Comparison of ENCODE assay signal across 14 mouse cellular contexts in genomic region chr19:46358381-46358780, GRCm38 (mm10). TPM values are rescaled to one million over a fixed set of nuclear protein-coding genes. Genes with fewer than 3 reads are reported as not detected.
DNase-seq lines count a peak whose midpoint lies in the region; ATAC-seq and TF ChIP-seq lines count a peak whose summit lies in the region.
"Had no signal": no experiment of that assay in that cellular context is flagged by ENCODE, and none has a peak within 500 bp of the region (broad histone marks: within the 10 kb centered on the region; RNA-seq: fewer than 3 reads in every experiment).

No protein-coding gene starts in this region.

- no peaks in the 10 kb centered on the region for H3K9me3 ChIP-seq in heart, embryonic 15.5 days (replicated peaks)
- no peaks in the 10 kb centered on the region for H3K9me3 ChIP-seq in midbrain, embryonic 13.5 days
- no peaks in the 10 kb centered on the region for H3K9me3 ChIP-seq in midbrain, postnatal 0 days (ENCODE audit: low read length)
- no peaks in the 10 kb centered on the region for H3K9me3 ChIP-seq in liver, embryonic 13.5 days (replicated peaks)

- WGBS in heart, embryonic 15.5 days: 55% methylated on average over 4 of the region's 4 CpGs
- WGBS in midbrain, embryonic 13.5 days: 61% methylated on average over 4 of the region's 4 CpGs
- 66% methylated on average over 4 of the region's 4 CpGs for WGBS in midbrain, postnatal 0 days
- WGBS in liver, embryonic 13.5 days (ENCODE audit: insufficient replicate concordance): 18% methylated on average over 4 of the region's 4 CpGs

- peaks cover 14% of the 10 kb centered on the region for H3K4me1 ChIP-seq in heart, embryonic 15.5 days (replicated peaks)
- H3K4me1 ChIP-seq in midbrain, embryonic 13.5 days (replicated peaks): peaks cover 13% of the 10 kb centered on the region
- peaks cover 3% of the 10 kb centered on the region; the same call in 1 of the 2 replicates for H3K4me1 ChIP-seq in midbrain, postnatal 0 days (ENCODE audit: insufficient read depth, low read length)
- H3K4me1 ChIP-seq in liver, embryonic 13.5 days (replicated peaks): peaks cover 37% of the 10 kb centered on the region

- no peak for TF ChIP-seq CTCF in midbrain, postnatal 0 days (IDR thresholded peaks at IDR 0.05)

- no peaks in the 10 kb centered on the region for H3K36me3 ChIP-seq in heart, embryonic 15.5 days
- H3K36me3 ChIP-seq in midbrain, embryonic 13.5 days: no peaks in the 10 kb centered on the region
- H3K36me3 ChIP-seq in midbrain, postnatal 0 days (ENCODE audit: insufficient read depth, low read length): no peaks in the 10 kb centered on the region
- peaks cover 5% of the 10 kb centered on the region; the same call in 1 of the 2 replicates for H3K36me3 ChIP-seq in liver, embryonic 13.5 days

- no peak for DNase-seq in heart, adult 9 months (ENCODE audit: low spot score in 2 of 2)
- no peak for DNase-seq in midbrain, postnatal 0 days (ENCODE audit: low spot score)
- no peak for DNase-seq in liver, embryonic 13.5 days
- no peak for DNase-seq in layer of hippocampus, adult 8-10 months (ENCODE audit: low spot score in 2 of 2)
- DNase-seq in embryo, embryonic 10.5 days (ENCODE audit: low spot score): no peak
- no peak for DNase-seq in testis, postnatal 10 days (ENCODE audit: low spot score)
- DNase-seq: adrenal gland, adult 2 months; cerebellum, adult 9-10 months; gastrocnemius, postnatal 36 days; kidney, postnatal 25 days; left cerebral cortex, postnatal 4 days had no signal

- H3K4me3 ChIP-seq in heart, embryonic 15.5 days: peak overlapping the region; percentile 62; the same call in 1 of the 2 replicates
- H3K4me3 ChIP-seq in midbrain, embryonic 13.5 days (replicated peaks): no peak overlapping the region
- H3K4me3 ChIP-seq in midbrain, postnatal 0 days (ENCODE audit: low read depth, low read length): no peak overlapping the region
- peak overlapping the region; percentile 69 for H3K4me3 ChIP-seq in liver, embryonic 13.5 days (replicated peaks)

- peak overlapping the region; percentile 64 for H3K27ac ChIP-seq in heart, embryonic 15.5 days
- no peak overlapping the region for H3K27ac ChIP-seq in midbrain, embryonic 13.5 days
- no peak overlapping the region for H3K27ac ChIP-seq in midbrain, postnatal 0 days (ENCODE audit: low read depth, low read length)
- peak overlapping the region; percentile 63 for H3K27ac ChIP-seq in liver, embryonic 13.5 days

- peak overlapping the region; percentile 91 for H3K4me2 ChIP-seq in heart, embryonic 15.5 days
- H3K4me2 ChIP-seq in midbrain, embryonic 13.5 days (replicated peaks): no peak overlapping the region
- no peak overlapping the region for H3K4me2 ChIP-seq in midbrain, postnatal 0 days (ENCODE audit: low read depth, low read length, poor library complexity, severe bottlenecking)
- peak overlapping the region; percentile 96 for H3K4me2 ChIP-seq in liver, embryonic 13.5 days

- ATAC-seq in heart, embryonic 15.5 days (replicated peaks; ENCODE audit: insufficient number of reproducible peaks, insufficient read depth, low FRiP score, low read depth): no peak
- ATAC-seq in midbrain, embryonic 13.5 days: no peak
- ATAC-seq in midbrain, postnatal 0 days (ENCODE audit: low FRiP score): no peak
- ATAC-seq in liver, embryonic 13.5 days (ENCODE audit: low read depth): no peak
- ATAC-seq: midbrain, embryonic 16.5 days had no signal

- H3K9ac ChIP-seq in heart, embryonic 15.5 days: no peak overlapping the region
- 0 out of 2 replicates have a peak overlapping the region, but pooled peaks have one; percentile 14 for H3K9ac ChIP-seq in midbrain, embryonic 13.5 days (replicated peaks)
- H3K9ac ChIP-seq in midbrain, postnatal 0 days (replicated peaks; ENCODE audit: low read length, poor library complexity, severe bottlenecking): no peak overlapping the region
- H3K9ac ChIP-seq in liver, embryonic 13.5 days: peak overlapping the region; percentile 77

- peaks cover 14% of the 10 kb centered on the region for H3K27me3 ChIP-seq in heart, embryonic 15.5 days
- peaks cover 16% of the 10 kb centered on the region for H3K27me3 ChIP-seq in midbrain, embryonic 13.5 days
- H3K27me3 ChIP-seq in midbrain, postnatal 0 days (ENCODE audit: insufficient read depth, low read length): no peaks in the 10 kb centered on the region
- H3K27me3 ChIP-seq in liver, embryonic 13.5 days: no peaks in the 10 kb centered on the region

RNA-seq across cellular contexts. Expression of gene 2310034G01Rik, which starts 8.3 kb away (rescaled TPM):
- polyA plus RNA-seq in heart, embryonic 15.5 days (2015; fragmentation: Nextera tagmentation; extraction: Ambion mirVana): 0.67 and 1.1 TPM in 2 replicates
- polyA plus RNA-seq in midbrain, embryonic 13.5 days (2015; fragmentation: Nextera tagmentation; extraction: Ambion mirVana): 1.7 TPM in 2 replicates
- total RNA-seq in midbrain, postnatal 0 days (2014; rRNA removed): 2.0 and 3.8 TPM in 2 replicates
- polyA plus RNA-seq in midbrain, postnatal 0 days (2015; fragmentation: Nextera tagmentation; extraction: Ambion mirVana): 2.0 and 2.2 TPM in 2 replicates
- polyA plus RNA-seq in liver, embryonic 13.5 days (2015; fragmentation: Nextera tagmentation; extraction: Ambion mirVana): 0.44 and 0.59 TPM in 2 replicates
- 1 to 10 TPM in 3 of 4 experiments, under 1 TPM in 1; 0.89 to 1.5 (median 1.3) TPM for total RNA-seq in layer of hippocampus, adult 8-10 months (2022)

RNA-seq across cellular contexts. Expression of gene Mfsd13a, which starts 17.5 kb away (rescaled TPM):
- 4.1 and 7.5 TPM in 2 replicates for polyA plus RNA-seq in heart, embryonic 15.5 days (2015; fragmentation: Nextera tagmentation; extraction: Ambion mirVana)
- polyA plus RNA-seq in midbrain, embryonic 13.5 days (2015; fragmentation: Nextera tagmentation; extraction: Ambion mirVana): 7.8 and 9.2 TPM in 2 replicates
- 7.2 and 19.2 TPM in 2 replicates for total RNA-seq in midbrain, postnatal 0 days (2014; rRNA removed)
- 10.6 and 11.4 TPM in 2 replicates for polyA plus RNA-seq in midbrain, postnatal 0 days (2015; fragmentation: Nextera tagmentation; extraction: Ambion mirVana)
- polyA plus RNA-seq in liver, embryonic 13.5 days (2015; fragmentation: Nextera tagmentation; extraction: Ambion mirVana): 10.6 and 12.3 TPM in 2 replicates
- total RNA-seq in layer of hippocampus, adult 8-10 months (2022): 10 to 100 TPM; 28.3 to 30.7 (median 30.3) TPM

RNA-seq across cellular contexts. Expression of gene Cuedc2, which starts 19.9 kb away (rescaled TPM):
- 118 and 139 TPM in 2 replicates for polyA plus RNA-seq in heart, embryonic 15.5 days (2015; fragmentation: Nextera tagmentation; extraction: Ambion mirVana)
- 290 TPM in 2 replicates for polyA plus RNA-seq in midbrain, embryonic 13.5 days (2015; fragmentation: Nextera tagmentation; extraction: Ambion mirVana)
- total RNA-seq in midbrain, postnatal 0 days (2014; rRNA removed): 157 and 177 TPM in 2 replicates
- polyA plus RNA-seq in midbrain, postnatal 0 days (2015; fragmentation: Nextera tagmentation; extraction: Ambion mirVana): 314 and 337 TPM in 2 replicates
- 85.6 and 86.7 TPM in 2 replicates for polyA plus RNA-seq in liver, embryonic 13.5 days (2015; fragmentation: Nextera tagmentation; extraction: Ambion mirVana)
- total RNA-seq in layer of hippocampus, adult 8-10 months (2022): 100 to 1,000 TPM; 158 to 175 (median 166) TPM

RNA-seq across cellular contexts. Expression of gene Fbxl15, which starts 30.4 kb away (rescaled TPM):
- 10.5 and 11.4 TPM in 2 replicates for polyA plus RNA-seq in heart, embryonic 15.5 days (2015; fragmentation: Nextera tagmentation; extraction: Ambion mirVana)
- polyA plus RNA-seq in midbrain, embryonic 13.5 days (2015; fragmentation: Nextera tagmentation; extraction: Ambion mirVana): 40.8 and 44.2 TPM in 2 replicates
- 48.3 and 57.8 TPM in 2 replicates for total RNA-seq in midbrain, postnatal 0 days (2014; rRNA removed)
- polyA plus RNA-seq in midbrain, postnatal 0 days (2015; fragmentation: Nextera tagmentation; extraction: Ambion mirVana): 55.2 and 56.8 TPM in 2 replicates
- polyA plus RNA-seq in liver, embryonic 13.5 days (2015; fragmentation: Nextera tagmentation; extraction: Ambion mirVana): 11.2 and 12.1 TPM in 2 replicates
- total RNA-seq in layer of hippocampus, adult 8-10 months (2022): 10 to 100 TPM; 22.9 to 29.3 (median 25.8) TPM

RNA-seq across cellular contexts. Expression of gene Psd, which starts 31.4 kb away (rescaled TPM):
- polyA plus RNA-seq in heart, embryonic 15.5 days (2015; fragmentation: Nextera tagmentation; extraction: Ambion mirVana): 4.5 and 6.8 TPM in 2 replicates
- polyA plus RNA-seq in midbrain, embryonic 13.5 days (2015; fragmentation: Nextera tagmentation; extraction: Ambion mirVana): 61.7 and 69.0 TPM in 2 replicates
- 471 and 481 TPM in 2 replicates for total RNA-seq in midbrain, postnatal 0 days (2014; rRNA removed)
- polyA plus RNA-seq in midbrain, postnatal 0 days (2015; fragmentation: Nextera tagmentation; extraction: Ambion mirVana): 179 and 185 TPM in 2 replicates
- polyA plus RNA-seq in liver, embryonic 13.5 days (2015; fragmentation: Nextera tagmentation; extraction: Ambion mirVana): 5.8 and 7.1 TPM in 2 replicates
- total RNA-seq in layer of hippocampus, adult 8-10 months (2022): 100 to 1,000 TPM; 602 to 631 (median 613) TPM

Comparison
In these comparisons a context has a peak if more than half of its experiments do, and no peak if none do; other contexts are left out.
1. H3K9ac ChIP-seq: peak in midbrain, embryonic 13.5 days (single experiment) and liver, embryonic 13.5 days (single experiment); none in heart, embryonic 15.5 days (single experiment) and midbrain, postnatal 0 days (single experiment).
2. H3K27ac ChIP-seq: peak in heart, embryonic 15.5 days (single experiment) and liver, embryonic 13.5 days (single experiment); none in midbrain, embryonic 13.5 days (single experiment) and midbrain, postnatal 0 days (single experiment).
3. H3K4me2 ChIP-seq: peak in heart, embryonic 15.5 days (single experiment) and liver, embryonic 13.5 days (single experiment); none in midbrain, embryonic 13.5 days (single experiment) and midbrain, postnatal 0 days (single experiment).
4. H3K4me3 ChIP-seq: peak in heart, embryonic 15.5 days (single experiment) and liver, embryonic 13.5 days (single experiment); none in midbrain, embryonic 13.5 days (single experiment) and midbrain, postnatal 0 days (single experiment).